Mouse (Mus musculus) myocyte (in vitro differentiated cells): ENCODE measurements around the gene Rps6kc1. TPM values are rescaled to one million over a fixed set of nuclear protein-coding genes. Genes with fewer than 3 reads are reported as not detected.
A peak's percentile ranks its signal among the peaks of the same experiment; 100 is the strongest.

Experiments used
- H3K27me3 ChIP-seq: one replicate; pipeline ENCODE4 v1.6.1; 2011; ENCODE audit not compliant: control insufficient read depth, insufficient read depth, insufficient read length
- H3K36me3 ChIP-seq: one replicate; pipeline ENCODE4 v1.6.1; 2011; ENCODE audit not compliant: control insufficient read depth, insufficient read depth
- H3K4me2 ChIP-seq: one replicate; pipeline ENCODE4 v1.6.1; 2011; ENCODE audit warnings: low read depth, control low read depth
- H3K4me3 ChIP-seq: one replicate; pipeline ENCODE4 v1.5.1; 2011; ENCODE audit warnings: mild to moderate bottlenecking, control low read depth, moderate library complexity
- H3K79me2 ChIP-seq: one replicate; pipeline ENCODE4 v1.6.1; 2011; ENCODE audit not compliant: control insufficient read depth, insufficient read depth
- H3ac ChIP-seq: one replicate; pipeline ENCODE4 v1.6.1; 2011; ENCODE audit not compliant: control insufficient read depth, insufficient read length
- CEBPB ChIP-seq: IDR thresholded peaks from 2 replicates; pipeline ENCODE4 v1.6.1; 2011; ENCODE audit warnings: mild to moderate bottlenecking, moderate library complexity; ENCODE audit not compliant: poor library complexity, insufficient read depth, severe bottlenecking
- E2F4 ChIP-seq: IDR thresholded peaks from one replicate; pipeline ENCODE4 v1.6.1; 2011; ENCODE audit warnings: mild to moderate bottlenecking, control low read depth, moderate library complexity; ENCODE audit not compliant: insufficient read depth
- MAX ChIP-seq: IDR thresholded peaks from one replicate; pipeline ENCODE4 v1.6.1; 2011; ENCODE audit warnings: low read depth, mild to moderate bottlenecking, control low read depth
- MYOD1 ChIP-seq, 3 experiments: IDR thresholded peaks; one replicate each; pipeline ENCODE4 v1.6.1; 2011; ENCODE audit warnings: control low read depth in 2 of 3, low read depth in 2 of 3, mild to moderate bottlenecking in 2 of 3, moderate library complexity in 1 of 3; ENCODE audit not compliant: insufficient read length in 2 of 3, control insufficient read depth in 1 of 3
- MYOG ChIP-seq, 3 experiments: IDR thresholded peaks; one replicate each; pipeline ENCODE4 v1.6.1; 2011; ENCODE audit warnings: control low read depth in 2 of 3, low read depth in 2 of 3, mild to moderate bottlenecking in 2 of 3; ENCODE audit not compliant: insufficient read length in 2 of 3, control insufficient read depth in 1 of 3, insufficient read depth in 1 of 3
- POLR2A ChIP-seq: IDR thresholded peaks from one replicate; pipeline ENCODE4 v1.6.1; 2011; ENCODE audit warnings: low read depth, mild to moderate bottlenecking, control low read depth, moderate library complexity; ENCODE audit not compliant: insufficient read length
- POLR2AphosphoS2 ChIP-seq: IDR thresholded peaks from one replicate; pipeline ENCODE4 v1.6.1; 2011; ENCODE audit warnings: low read depth, control low read depth; ENCODE audit not compliant: insufficient read length
- REST ChIP-seq: IDR thresholded peaks from one replicate; pipeline ENCODE4 v1.6.1; 2011; ENCODE audit warnings: mild to moderate bottlenecking, control low read depth, moderate library complexity; ENCODE audit not compliant: insufficient read depth, insufficient read length
- SRF ChIP-seq: IDR thresholded peaks from one replicate; pipeline ENCODE4 v1.6.1; 2011; ENCODE audit warnings: low read depth; ENCODE audit not compliant: control insufficient read depth, insufficient read length
- TCF12 ChIP-seq: IDR thresholded peaks from one replicate; pipeline ENCODE4 v1.6.1; 2011; ENCODE audit warnings: mild to moderate bottlenecking, control low read depth; ENCODE audit not compliant: poor library complexity, insufficient read depth, severe bottlenecking
- TCF3 ChIP-seq: IDR thresholded peaks from one replicate; pipeline ENCODE4 v1.6.1; 2011; ENCODE audit warnings: low read depth, control low read depth; ENCODE audit not compliant: insufficient read length
- USF1 ChIP-seq: IDR thresholded peaks from one replicate; pipeline ENCODE4 v1.6.1; 2011; ENCODE audit warnings: low read depth, mild to moderate bottlenecking, control low read depth, moderate library complexity
- polyA plus RNA-seq: library from polyadenylated mRNA; unstranded; fragments of >200 nt; fragmentation: generic; extraction: Trizol; gene quantifications from one replicate; pipeline ENCODE4 v1.2.1, GENCODE M21; 2012; ENCODE audit warnings: missing spikeins

The Rps6kc1 gene
- polyA plus RNA-seq, 1 experiment = 18.9 TPM

GRCm38 (mm10) chr1:190918938-190919337 is 7.4 kb upstream of the Rps6kc1 start:
- H3K4me3 ChIP-seq = no peak overlapping the region
- H3K27me3 ChIP-seq = no peaks in the 10 kb centered on the region
- no peak for TF ChIP-seq REST
- TF ChIP-seq USF1 = no peak
- no peak for TF ChIP-seq SRF
- no peak for TF ChIP-seq CEBPB
- no peak for TF ChIP-seq TCF12
- TF ChIP-seq E2F4 = no peak
- no peak for TF ChIP-seq POLR2AphosphoS2
- no peak for TF ChIP-seq TCF3
- no peak for TF ChIP-seq POLR2A
- no peak for TF ChIP-seq MYOG (IDR thresholded peaks at IDR 0.05; ENCODE audit: control insufficient read depth in 1 of 3, insufficient read depth in 1 of 3, insufficient read length in 2 of 3, low read depth in 2 of 3)
- TF ChIP-seq MYOD1 (IDR thresholded peaks at IDR 0.05; ENCODE audit: control insufficient read depth in 1 of 3, insufficient read length in 2 of 3, low read depth in 2 of 3) = no peak
- no peak for TF ChIP-seq MAX
- H3K79me2 ChIP-seq = no peaks in the 10 kb centered on the region
- H3K4me2 ChIP-seq = no peak overlapping the region
- H3K36me3 ChIP-seq = no peaks in the 10 kb centered on the region
- H3ac ChIP-seq = no peak overlapping the region

- Histone ChIP-seq H3K36me3 (no peaks in the 10 kb centered on the region), H3K27me3 (no peaks in the 10 kb centered on the region), H3ac (no peak overlapping the region), H3K79me2 (peaks cover 7% of the 10 kb centered on the region), H3K4me3 (peak overlapping the region; percentile 87), H3K4me2 (peak overlapping the region; percentile 96)
- TF ChIP-seq CEBPB (no peak), TCF3 (no peak), USF1 (no peak), MYOD1 (IDR thresholded peaks at IDR 0.05; ENCODE audit: control insufficient read depth in 1 of 3, insufficient read length in 2 of 3, low read depth in 2 of 3) (no peak), TCF12 (no peak), MYOG (IDR thresholded peaks at IDR 0.05; ENCODE audit: control insufficient read depth in 1 of 3, insufficient read depth in 1 of 3, insufficient read length in 2 of 3, low read depth in 2 of 3) (no peak), MAX (no peak), REST (no peak), POLR2AphosphoS2 (no peak)
These were observed 1.1 kb upstream of the Rps6kc1 start for GRCm38 (mm10) chr1:190912623-190913022.

DNA sequence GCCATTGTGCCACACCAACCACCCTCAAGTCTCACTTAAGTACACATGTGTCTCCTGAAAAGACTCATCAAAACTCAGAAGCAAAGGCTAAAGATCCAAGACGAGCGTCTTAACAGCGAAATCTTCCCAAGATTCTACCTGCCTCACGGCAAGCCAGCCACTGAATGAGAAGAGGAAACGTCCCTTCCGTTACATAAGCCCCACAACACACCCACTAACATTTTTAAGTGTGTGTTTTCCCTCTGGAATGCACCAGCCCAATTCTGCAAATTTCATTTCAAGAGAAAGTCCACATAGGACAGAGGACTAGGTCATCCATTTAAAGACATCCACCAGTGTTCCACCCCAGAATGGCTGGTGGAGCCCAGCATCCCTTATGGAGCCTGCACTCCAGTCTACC is 734 bp downstream of the Rps6kc1 start:
- H3K36me3 ChIP-seq = no peaks in the 10 kb centered on the region
- H3ac ChIP-seq = peak overlapping the region; percentile 2
- no peak for TF ChIP-seq MYOG (IDR thresholded peaks at IDR 0.05; ENCODE audit: control insufficient read depth in 1 of 3, insufficient read depth in 1 of 3, insufficient read length in 2 of 3, low read depth in 2 of 3)
- TF ChIP-seq MAX = no peak
- no peak for TF ChIP-seq MYOD1 (IDR thresholded peaks at IDR 0.05; ENCODE audit: control insufficient read depth in 1 of 3, insufficient read length in 2 of 3, low read depth in 2 of 3)
- TF ChIP-seq TCF12 = no peak
- TF ChIP-seq REST = no peak
- TF ChIP-seq E2F4 = no peak
- TF ChIP-seq CEBPB = no peak
- TF ChIP-seq POLR2AphosphoS2 = no peak
- TF ChIP-seq SRF = no peak
- no peak for TF ChIP-seq USF1
- TF ChIP-seq TCF3 = no peak
- no peak for TF ChIP-seq POLR2A
- peak overlapping the region; percentile 87 for H3K4me3 ChIP-seq
- no peaks in the 10 kb centered on the region for H3K27me3 ChIP-seq
- H3K79me2 ChIP-seq = peaks cover 20% of the 10 kb centered on the region
- peak overlapping the region; percentile 71 for H3K4me2 ChIP-seq

GRCm38 (mm10) chr1:190904714-190905113 is 6.9 kb downstream of the Rps6kc1 start:
- H3ac ChIP-seq = no peak overlapping the region
- H3K27me3 ChIP-seq = no peaks in the 10 kb centered on the region
- H3K79me2 ChIP-seq = peaks cover 20% of the 10 kb centered on the region
- H3K4me3 ChIP-seq = no peak overlapping the region
- H3K4me2 ChIP-seq = no peak overlapping the region
- no peak for TF ChIP-seq MYOD1 (IDR thresholded peaks at IDR 0.05; ENCODE audit: control insufficient read depth in 1 of 3, insufficient read length in 2 of 3, low read depth in 2 of 3)
- TF ChIP-seq E2F4 = no peak
- no peak for TF ChIP-seq TCF3
- no peak for TF ChIP-seq USF1
- TF ChIP-seq CEBPB = no peak
- TF ChIP-seq TCF12 = no peak
- no peak for TF ChIP-seq MAX
- TF ChIP-seq MYOG (IDR thresholded peaks at IDR 0.05; ENCODE audit: control insufficient read depth in 1 of 3, insufficient read depth in 1 of 3, insufficient read length in 2 of 3, low read depth in 2 of 3) = no peak
- TF ChIP-seq POLR2A = no peak
- no peak for TF ChIP-seq SRF
- no peak for TF ChIP-seq REST
- TF ChIP-seq POLR2AphosphoS2 = no peak
- no peaks in the 10 kb centered on the region for H3K36me3 ChIP-seq

DNA sequence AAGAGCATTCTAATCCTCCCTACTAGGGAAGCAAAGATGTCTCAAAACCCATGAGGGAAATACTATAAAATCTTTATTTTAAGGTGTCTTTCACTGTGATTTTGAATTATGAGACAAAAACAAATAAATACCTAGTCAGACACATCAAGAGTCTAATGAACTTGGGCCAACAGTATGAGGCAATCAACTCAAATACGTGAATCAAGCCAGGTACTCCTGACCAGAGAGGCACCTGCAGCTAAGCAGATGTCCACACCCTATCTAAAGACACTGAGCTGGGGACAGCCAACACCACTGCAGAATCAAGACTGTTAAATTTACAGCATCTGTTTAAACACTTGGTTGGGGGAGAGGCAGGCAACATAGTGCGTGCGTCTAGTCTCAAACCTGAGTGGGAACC is 7.4 kb downstream of the Rps6kc1 start:
- Histone ChIP-seq H3ac (no peak overlapping the region), H3K36me3 (no peaks in the 10 kb centered on the region), H3K27me3 (no peaks in the 10 kb centered on the region), H3K4me2 (no peak overlapping the region), H3K79me2 (peaks cover 16% of the 10 kb centered on the region), H3K4me3 (no peak overlapping the region)
- no peak for TF ChIP-seq E2F4
- TF ChIP-seq TCF3 = no peak
- no peak for TF ChIP-seq SRF
- no peak for TF ChIP-seq MAX
- no peak for TF ChIP-seq REST
- TF ChIP-seq POLR2A = no peak
- TF ChIP-seq USF1 = no peak
- TF ChIP-seq POLR2AphosphoS2 = no peak
- TF ChIP-seq MYOD1 (IDR thresholded peaks at IDR 0.05; ENCODE audit: control insufficient read depth in 1 of 3, insufficient read length in 2 of 3, low read depth in 2 of 3) = no peak
- no peak for TF ChIP-seq MYOG (IDR thresholded peaks at IDR 0.05; ENCODE audit: control insufficient read depth in 1 of 3, insufficient read depth in 1 of 3, insufficient read length in 2 of 3, low read depth in 2 of 3)
- no peak for TF ChIP-seq CEBPB
- TF ChIP-seq TCF12 = no peak
